Mouse (Mus musculus): ENCODE data around the gene Izumo2.
"Not testable (repeated sequence)": the region's sequence is repeated elsewhere in the genome, so short reads cannot be mapped to it uniquely, and the experiment has no call there.

Izumo2 gene

GRCm38 (mm10) chr7:44701921-44702320, 6.6 kb upstream of the Izumo2 start:
- peak; percentile 80 for DNase-seq

GRCm38 (mm10) chr7:44702985-44703384, 5.6 kb upstream of the Izumo2 start:
- no peak for DNase-seq

GRCm38 (mm10) chr7:44704363-44704762, 4.2 kb upstream of the Izumo2 start:
- DNase-seq = peak; percentile 55

- DNase-seq = no peak
These were observed 3.5 kb upstream of the Izumo2 start for GRCm38 (mm10) chr7:44705086-44705485.

DNA sequence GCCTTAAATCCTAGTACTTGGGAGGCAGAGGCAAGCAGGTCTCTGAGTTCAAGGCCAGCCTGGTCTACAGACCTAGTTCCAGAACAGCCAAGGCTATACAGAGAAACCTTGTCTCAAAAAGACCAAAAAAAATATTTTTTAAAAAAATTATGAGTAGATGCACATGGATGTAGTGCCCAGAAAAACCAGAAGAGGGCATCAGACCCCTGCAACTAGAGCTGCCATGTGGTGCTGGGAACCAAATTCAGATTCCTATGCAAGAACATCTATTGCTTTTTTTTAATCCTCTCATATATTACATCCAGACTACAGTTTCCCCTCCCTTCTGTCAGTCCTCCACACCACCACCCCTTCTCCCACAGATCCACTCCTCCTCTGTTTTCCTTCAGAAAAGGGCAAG, 2.2 kb upstream of the Izumo2 start:
- DNase-seq = no peak

GRCm38 (mm10) chr7:44707169-44707675, 1.3 kb upstream of the Izumo2 start:
- DNase-seq = no peak

DNA sequence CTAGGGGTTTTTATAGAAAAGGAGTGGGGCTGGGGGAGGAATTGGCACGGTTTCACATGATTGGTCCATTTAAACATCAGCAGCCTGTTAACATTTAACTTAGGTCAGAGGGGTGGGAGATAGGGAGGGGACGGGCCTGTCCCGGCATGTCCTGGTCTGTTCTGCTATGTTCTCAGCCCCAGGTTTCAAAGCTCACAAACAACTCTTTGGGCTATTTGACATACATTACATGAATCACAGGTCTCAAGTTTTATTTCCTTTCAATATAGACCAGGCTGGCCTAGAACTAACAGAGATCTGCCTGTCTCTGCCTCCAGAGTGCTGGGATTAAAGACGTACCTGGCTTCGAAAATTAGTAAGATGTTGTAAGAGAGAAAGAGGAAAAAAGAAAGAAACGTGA, 449 bp upstream of the Izumo2 start:
- DNase-seq = not testable (repeated sequence)

- DNase-seq = no peak
These were observed 1.3 kb downstream of the Izumo2 start for GRCm38 (mm10) chr7:44709881-44710280.

- DNase-seq = no peak
These were observed 13.5 kb downstream of the Izumo2 start for GRCm38 (mm10) chr7:44722058-44722457.

DNA sequence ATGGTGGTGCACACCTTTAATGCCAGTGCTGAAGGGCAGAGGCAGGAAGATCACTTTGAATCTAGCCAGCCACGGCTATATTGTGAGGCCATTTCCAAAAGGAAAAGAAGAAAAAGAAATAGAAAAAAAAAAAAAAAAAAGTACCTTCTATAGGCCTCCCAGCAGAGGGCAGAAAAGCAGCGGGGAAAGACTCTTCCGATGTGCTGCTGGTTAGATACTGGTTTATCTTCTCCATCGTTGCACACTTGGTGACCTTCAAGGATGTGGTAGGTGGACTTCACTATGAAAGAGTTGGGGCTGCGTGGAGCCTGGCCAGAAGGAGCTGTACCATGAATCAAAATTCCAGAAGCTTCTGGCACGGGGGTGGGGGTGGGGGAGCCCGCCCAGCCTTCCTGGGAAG, 15.8 kb downstream of the Izumo2 start:
- DNase-seq = no peak

DNA sequence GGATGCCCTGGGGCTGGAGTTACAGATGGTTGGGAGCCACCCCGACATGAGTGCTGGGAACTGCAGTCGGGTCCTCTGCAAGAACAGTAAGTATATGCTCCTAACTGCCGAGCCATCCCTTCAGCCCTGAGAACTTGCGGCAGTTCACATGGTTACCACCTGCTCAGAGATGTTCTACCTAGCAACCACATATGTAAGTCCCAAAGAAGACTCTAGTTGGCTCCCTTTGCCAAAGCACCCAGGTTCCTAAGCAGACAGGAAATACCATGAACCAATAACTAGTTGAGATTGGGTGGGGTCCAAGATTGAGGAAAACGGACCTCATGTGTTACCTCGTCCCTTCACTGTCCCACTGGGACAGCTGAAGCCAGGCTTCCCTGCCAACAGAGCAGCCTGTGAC, 17.8 kb downstream of the Izumo2 start:
- DNase-seq = no peak

- no peak for DNase-seq
These were observed 18.6 kb downstream of the Izumo2 start for GRCm38 (mm10) chr7:44727151-44727550.

DNA sequence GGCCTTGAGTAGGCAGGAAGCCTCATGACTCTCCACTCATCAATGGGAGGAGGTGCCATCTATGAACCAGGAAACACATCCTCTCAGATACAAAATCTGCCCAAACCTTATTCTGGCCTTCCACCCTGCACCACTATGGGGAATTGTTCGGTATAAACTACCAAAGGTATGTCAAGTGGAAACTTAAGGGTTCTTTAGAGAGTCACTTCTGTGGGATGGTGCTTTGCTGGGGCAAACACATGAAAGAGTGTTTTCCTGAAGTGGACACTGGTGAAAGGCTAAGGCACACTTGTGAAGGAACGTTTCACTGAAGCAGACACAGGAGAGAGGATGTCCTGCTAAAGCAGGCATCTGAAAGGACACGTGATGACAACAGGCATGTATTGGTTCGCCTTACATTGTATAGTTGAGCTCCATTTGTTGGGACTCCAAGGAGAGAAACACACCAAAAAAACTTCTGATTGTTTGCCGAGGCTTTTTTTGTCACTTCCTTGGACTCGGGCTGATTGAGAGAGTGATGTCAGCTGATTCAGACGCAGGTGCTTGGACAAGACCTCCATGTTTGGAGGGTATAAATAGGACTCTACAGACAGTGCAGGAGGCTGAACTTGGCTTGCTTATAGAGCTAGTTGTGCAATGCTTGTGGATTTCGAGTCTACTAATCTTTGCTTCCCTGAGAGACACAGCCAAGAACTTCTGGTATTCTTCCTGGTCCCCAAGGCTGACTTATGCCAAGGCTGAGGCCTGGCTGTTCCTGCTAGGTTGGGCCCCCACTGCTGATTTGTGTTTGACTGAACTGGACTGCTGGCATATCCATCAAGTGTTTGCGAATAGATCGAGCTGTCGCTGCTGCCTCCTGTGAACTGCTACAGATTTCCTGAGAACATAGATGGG, 19.8 kb downstream of the Izumo2 start:
- DNase-seq = no peak

DNA sequence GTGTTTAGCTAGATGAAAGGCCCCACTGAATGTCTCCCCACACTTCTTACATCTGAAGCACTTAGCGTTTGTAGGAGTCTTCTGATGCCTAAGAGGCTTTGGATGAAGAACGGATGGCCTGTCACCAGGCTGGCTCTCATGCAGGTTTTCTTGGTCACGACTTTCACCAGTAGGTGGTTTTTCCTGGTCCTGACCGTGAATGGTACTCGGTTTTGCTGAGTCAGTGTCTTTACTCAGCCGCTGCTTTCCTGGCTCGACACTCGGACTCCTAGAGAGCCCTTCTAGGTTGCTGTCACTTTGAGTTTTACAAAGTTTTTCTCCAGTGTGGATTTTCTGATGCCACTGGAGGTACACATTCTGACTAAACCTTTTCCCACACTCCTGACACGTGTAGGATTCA, 25.2 kb downstream of the Izumo2 start:
- DNase-seq = no peak

- no peak for DNase-seq
These were observed 32.8 kb downstream of the Izumo2 start for GRCm38 (mm10) chr7:44741361-44741760.

- DNase-seq = no peak
These were observed 35.7 kb downstream of the Izumo2 start for GRCm38 (mm10) chr7:44744270-44744669.

GRCm38 (mm10) chr7:44745076-44745475, 36.5 kb downstream of the Izumo2 start:
- peak; percentile 68 for DNase-seq

DNA sequence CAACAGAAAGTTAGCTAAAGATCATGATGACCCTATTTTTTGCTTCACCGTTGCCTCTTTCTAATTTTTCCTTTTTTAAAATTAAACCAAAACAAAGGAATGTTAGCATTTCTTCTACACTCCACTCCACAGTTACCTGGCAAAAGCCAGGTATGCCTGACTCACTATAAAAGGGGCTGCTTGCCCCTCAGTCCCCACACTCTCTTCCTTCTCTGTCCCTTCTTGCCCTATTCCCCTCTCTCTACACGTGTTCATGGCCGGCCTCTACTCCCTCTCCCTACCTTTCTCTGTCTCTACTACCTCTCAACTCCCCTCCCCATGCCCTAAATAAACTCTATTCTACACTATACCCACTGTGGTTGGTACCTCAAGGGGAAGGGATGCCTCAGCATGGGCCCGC, 38.6 kb downstream of the Izumo2 start:
- peak; percentile 29 for DNase-seq

GRCm38 (mm10) chr7:44748101-44749044, 39.8 kb downstream of the Izumo2 start, which contains the start of gene Vrk3:
TSS of gene Vrk3 (plus strand) at chr7:44748413.
- peak; percentile 98 for DNase-seq

DNA sequence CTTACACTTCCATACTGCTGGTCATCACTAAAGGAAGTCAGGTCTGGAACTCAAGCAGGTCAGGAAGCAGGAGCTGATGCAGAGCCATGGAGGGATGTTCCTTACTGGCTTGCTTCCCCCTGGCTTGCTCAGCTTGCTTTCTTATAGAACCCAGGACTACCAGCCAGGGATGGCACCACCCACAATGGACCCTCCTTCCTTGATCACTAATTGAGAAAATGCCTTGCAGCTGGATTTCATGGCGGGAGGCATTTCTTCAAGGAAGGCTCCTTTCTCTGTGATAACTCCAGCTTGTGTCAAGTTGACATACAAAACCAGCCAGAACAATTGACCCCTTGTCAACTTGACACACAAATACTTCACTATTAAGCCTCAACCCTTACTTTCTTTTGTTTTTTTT, 42.4 kb downstream of the Izumo2 start, which contains the start of gene Zfp473:
Gene Zfp473, minus strand, starts transcription at position 101 of the 400 bp plus-strand sequence.
- not testable (repeated sequence) for DNase-seq

DNA sequence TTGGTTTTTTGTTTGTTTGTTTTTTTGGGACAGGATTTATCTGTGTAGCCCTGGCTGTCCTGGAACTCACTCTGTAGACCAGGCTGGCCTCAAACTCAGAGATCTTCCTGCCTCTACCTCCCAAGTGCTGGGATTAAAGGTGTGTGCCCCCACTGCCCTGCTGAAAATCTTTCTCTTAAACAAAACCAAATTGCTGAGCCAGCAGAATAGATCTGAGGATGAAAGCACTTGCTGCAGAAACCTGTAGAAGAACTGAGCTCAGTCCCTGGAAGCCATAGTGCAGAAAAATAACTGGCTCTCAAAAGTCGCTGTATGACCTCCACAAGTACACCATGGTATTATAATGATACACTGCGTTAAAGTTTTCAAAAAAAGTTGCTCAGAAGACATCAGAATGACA, 48.6 kb downstream of the Izumo2 start:
- no peak for DNase-seq

DNA sequence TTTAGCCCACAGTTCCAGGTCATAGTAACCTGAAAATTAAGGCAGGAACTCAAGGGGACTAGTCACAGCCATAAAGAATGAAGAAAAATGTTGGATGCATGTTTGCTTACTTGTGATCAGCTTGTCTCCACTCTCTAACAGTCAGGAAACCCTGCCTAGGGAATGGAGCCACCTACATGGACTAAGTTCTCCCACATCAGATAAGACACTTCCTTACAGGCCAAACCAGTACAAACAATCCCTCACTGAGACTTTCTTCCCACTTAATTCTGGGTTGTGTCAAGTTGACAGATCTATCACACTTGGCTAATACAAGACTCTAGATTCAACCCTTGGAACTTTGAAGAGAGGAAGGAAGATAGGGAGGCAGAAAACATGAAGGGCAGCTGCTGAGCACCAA, 51.8 kb downstream of the Izumo2 start:
- no peak for DNase-seq

DNA sequence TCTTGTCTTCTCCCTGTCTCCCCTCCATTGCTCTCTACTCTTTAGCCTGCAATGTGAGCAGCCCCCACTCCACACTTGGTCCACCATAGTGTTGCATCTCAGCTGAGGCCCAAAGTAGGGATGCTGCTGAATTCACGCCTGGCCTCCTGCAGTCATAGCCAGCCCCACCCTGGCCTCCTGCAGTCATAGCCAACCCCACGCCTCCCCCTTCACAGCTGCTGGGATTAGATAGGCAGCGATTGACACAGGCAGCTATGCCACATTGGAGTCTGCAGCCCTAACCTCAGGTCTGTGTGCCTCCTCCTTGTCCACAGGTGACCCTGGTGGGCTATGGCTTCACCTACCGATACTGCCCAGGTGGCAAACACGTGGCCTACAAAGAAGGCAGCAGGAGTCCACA, 59.6 kb downstream of the Izumo2 start:
- DNase-seq = no peak
